Mouse (Mus musculus): Measurements from ENCODE around the gene Gm20696.

DNA sequence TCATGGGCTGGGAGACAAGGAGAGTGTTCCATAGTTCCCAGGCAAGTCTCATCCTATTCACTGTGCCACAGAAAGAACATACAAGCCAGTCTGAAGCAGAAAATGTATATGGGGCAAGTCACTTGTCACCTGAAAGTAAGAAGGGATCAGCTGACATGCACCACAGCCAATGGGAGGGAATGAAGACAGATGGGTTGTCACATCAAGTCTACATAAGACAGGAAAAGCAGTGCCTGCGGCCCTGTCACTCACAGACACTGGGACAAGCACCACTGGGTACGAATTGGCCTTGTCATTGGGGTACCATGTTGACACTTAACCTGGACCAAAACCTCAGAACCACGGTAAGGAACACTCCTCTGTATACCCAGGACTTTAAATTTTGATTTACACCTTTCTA is 360.8 kb downstream of the Gm20696 start:
- no peak for TF ChIP-seq EP300 (IDR thresholded peaks at IDR 0.05; ENCODE audit: low read depth)
- no peak for TF ChIP-seq CTCF (IDR thresholded peaks at IDR 0.05; ENCODE audit: low read depth)

All from liver, embryonic 14.5 days (tissue).